Mouse (Mus musculus) limb, embryonic 11.5 days (tissue): Measurements from ENCODE around the gene Mapk8ip3. TPM values are rescaled to one million over a fixed set of nuclear protein-coding genes. Genes with fewer than 3 reads are reported as not detected.

ENCODE experiments used
- ATAC-seq: fragments of 200-750 bp; cut with Nextera tagmentation; 2 replicates; pipeline ENCODE4 v1.8.0; 2017; ENCODE audit warnings: low read depth; ENCODE audit not compliant: insufficient number of reproducible peaks, low FRiP score, low TSS enrichment
- DNase-seq: peaks from one replicate; pipeline ENCODE4 v3.0.0-alpha.2; 2015; ENCODE audit warnings: low spot score
- H3K27ac ChIP-seq: fragments of 300-500 bp; sonication (generic); replicated peaks from 2 replicates; pipeline ENCODE4 v1.5.1; 2014; ENCODE audit warnings: low read depth, mild to moderate bottlenecking, low read length
- H3K27me3 ChIP-seq: fragments of 300-500 bp; sonication (generic); 2 replicates; pipeline ENCODE4 v1.6.1; 2014; ENCODE audit warnings: mild to moderate bottlenecking, low read length, mixed read lengths; ENCODE audit not compliant: control insufficient read depth, insufficient read depth
- H3K36me3 ChIP-seq: fragments of 300-500 bp; sonication (generic); 2 replicates; pipeline ENCODE4 v1.6.1; 2014; ENCODE audit warnings: mild to moderate bottlenecking, low read length, moderate library complexity, mixed read lengths; ENCODE audit not compliant: control insufficient read depth, insufficient read depth
- H3K4me1 ChIP-seq: fragments of 300-500 bp; sonication (generic); 2 replicates; pipeline ENCODE4 v1.6.1; 2014; ENCODE audit warnings: low read length, mixed read lengths; ENCODE audit not compliant: control insufficient read depth, insufficient read depth
- H3K4me2 ChIP-seq: fragments of 300-500 bp; sonication (generic); 2 replicates; pipeline ENCODE4 v1.6.1; 2014; ENCODE audit warnings: low read depth, mild to moderate bottlenecking, moderate library complexity; ENCODE audit not compliant: severe bottlenecking
- H3K4me3 ChIP-seq: fragments of 300-500 bp; sonication (generic); 2 replicates; pipeline ENCODE4 v1.5.1; 2014; ENCODE audit warnings: low read depth, low read length
- H3K9ac ChIP-seq: fragments of 300-500 bp; sonication (generic); 2 replicates; pipeline ENCODE4 v1.6.1; 2014; ENCODE audit warnings: mild to moderate bottlenecking, low read length
- H3K9me3 ChIP-seq: fragments of 300-500 bp; sonication (generic); 2 replicates; pipeline ENCODE4 v1.6.1; 2016; ENCODE audit warnings: low read length; ENCODE audit not compliant: control insufficient read depth
- WGBS: fragments of 180-500 bp; shearing (Covaris S2); extraction: QIAGEN DNeasy Blood & Tissue Kit; methylation state at CpG from one replicate; pipeline ENCODE4 v1.1.7; 2014; 5-methylcytosine and 5-hydroxymethylcytosine counted together
- polyA plus RNA-seq: library from polyadenylated mRNA; unstranded; fragments of >200 nt; fragmentation: Nextera tagmentation; extraction: Ambion mirVana; gene quantifications from 2 replicates; pipeline ENCODE4 v1.2.1, GENCODE M21; 2014

Mapk8ip3 gene
- polyA plus RNA-seq, 1 experiment from 2014 or later, result 31.0 TPM

DNA sequence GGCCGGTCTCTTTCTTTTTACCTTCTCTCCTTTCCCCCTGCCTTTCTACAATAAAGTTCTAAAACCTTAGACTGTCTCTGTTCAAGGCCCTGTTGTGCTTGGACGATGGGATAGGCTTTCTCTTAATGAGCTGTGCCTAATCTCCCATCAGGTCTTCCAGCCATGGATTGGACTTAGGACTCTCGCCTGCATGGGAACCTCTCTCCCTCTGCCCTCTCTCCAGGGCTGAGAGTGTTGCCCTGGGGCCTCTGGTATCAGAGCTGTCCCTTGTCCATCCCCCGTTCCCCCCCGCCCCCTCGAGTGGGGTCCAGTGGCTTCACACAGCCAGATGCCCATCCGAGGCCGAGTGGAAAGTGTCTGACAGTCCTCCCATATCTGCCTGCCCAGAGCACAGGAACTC, 61.8 kb downstream of the Mapk8ip3 start:
- no peak for ATAC-seq
- Histone ChIP-seq H3K36me3 (no peaks in the 10 kb centered on the region), H3K4me3 (no peak overlapping the region), H3K27me3 (no peaks in the 10 kb centered on the region), H3K4me2 (no peak overlapping the region), H3K27ac (no peak overlapping the region), H3K9ac (no peak overlapping the region), H3K9me3 (no peaks in the 10 kb centered on the region), H3K4me1 (peaks cover 5% of the 10 kb centered on the region)
- DNase-seq, result no peak
- 80% methylated on average over 8 of the region's 8 CpGs for WGBS

DNA sequence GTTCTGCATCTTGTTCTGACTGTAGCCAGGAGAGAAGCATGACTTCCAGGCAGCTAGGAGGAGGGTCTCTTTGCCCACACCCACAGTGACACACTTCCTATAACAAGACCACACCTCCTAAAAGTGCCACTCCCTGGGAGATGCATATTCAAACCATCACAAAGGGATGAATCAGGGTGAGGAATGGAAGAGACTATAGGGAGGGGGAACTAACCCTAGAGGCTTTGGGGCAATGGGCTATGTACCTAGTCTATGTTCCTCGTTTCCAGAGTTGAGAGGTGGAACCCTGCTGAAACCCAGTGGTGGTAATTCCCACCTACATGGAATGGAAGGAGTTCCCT, 62.4 kb downstream of the Mapk8ip3 start:
- DNase-seq (no peak), ATAC-seq (no peak)
- Histone ChIP-seq H3K36me3 (no peaks in the 10 kb centered on the region), H3K4me2 (no peak overlapping the region), H3K9me3 (no peaks in the 10 kb centered on the region), H3K4me3 (no peak overlapping the region), H3K27me3 (no peaks in the 10 kb centered on the region), H3K4me1 (peaks cover 5% of the 10 kb centered on the region), H3K27ac (no peak overlapping the region), H3K9ac (no peak overlapping the region)
- 67% methylated on average over 1 of the region's 1 CpGs for WGBS

DNA sequence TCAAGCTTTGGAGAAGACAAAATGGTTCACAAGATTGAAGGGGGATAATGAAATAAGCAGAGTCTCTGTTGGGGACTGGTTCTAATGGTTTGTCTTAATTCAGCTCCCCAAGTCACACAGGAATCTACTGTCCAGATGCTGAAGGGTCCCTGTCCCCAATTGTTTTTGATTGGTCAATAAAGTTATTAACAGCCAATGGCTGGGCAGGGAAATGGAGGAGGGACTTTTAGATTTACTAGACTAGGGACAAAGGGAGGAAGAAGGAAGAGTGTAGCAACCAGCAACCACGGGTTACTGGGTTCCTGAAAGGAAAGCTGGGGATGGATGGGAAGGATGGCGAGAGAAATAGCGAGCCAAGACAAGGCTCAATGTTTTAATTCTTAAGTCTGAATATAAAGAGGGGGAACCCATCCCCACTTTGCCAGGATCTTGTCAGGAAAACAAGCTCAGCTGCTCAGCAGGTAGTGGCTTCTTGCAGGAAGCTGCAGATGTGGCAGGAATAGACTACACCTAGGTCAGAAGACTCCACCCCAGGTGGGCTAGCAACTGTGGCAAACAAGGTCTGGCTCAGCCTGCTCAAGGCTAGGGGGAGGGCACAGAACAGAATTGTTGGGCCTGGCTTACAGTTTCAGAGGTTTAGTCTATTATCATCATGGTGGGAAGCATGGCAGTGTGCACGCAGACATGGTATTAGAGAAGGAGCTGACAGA, 62.9 kb downstream of the Mapk8ip3 start:
- 45% methylated on average over 4 of the region's 4 CpGs for WGBS
- Histone ChIP-seq H3K9ac (no peak overlapping the region), H3K36me3 (no peaks in the 10 kb centered on the region), H3K27ac (no peak overlapping the region), H3K9me3 (no peaks in the 10 kb centered on the region), H3K4me3 (no peak overlapping the region), H3K27me3 (no peaks in the 10 kb centered on the region), H3K4me1 (peaks cover 5% of the 10 kb centered on the region), H3K4me2 (no peak overlapping the region)
- ATAC-seq (no peak), DNase-seq (no peak)

DNA sequence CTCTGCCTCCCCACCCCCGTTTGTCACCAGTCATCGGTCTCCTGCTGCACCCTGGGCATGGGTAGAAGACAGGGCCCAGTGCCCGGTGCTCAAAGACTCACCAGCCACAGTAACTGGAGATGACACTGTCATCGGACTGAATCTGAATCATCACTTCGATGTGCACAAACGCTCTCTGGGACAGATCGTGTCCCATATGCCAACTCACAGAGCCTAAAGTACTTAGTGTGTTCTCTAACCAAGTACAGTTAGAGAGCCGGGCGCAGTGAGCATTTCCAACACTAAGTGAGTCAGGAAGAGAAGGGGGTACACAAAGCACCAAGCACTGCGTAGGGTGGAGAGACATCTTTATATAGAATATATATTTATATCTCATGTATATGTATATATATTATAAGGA, 68.9 kb downstream of the Mapk8ip3 start:
- Histone ChIP-seq H3K9me3 (no peaks in the 10 kb centered on the region), H3K36me3 (no peaks in the 10 kb centered on the region), H3K4me2 (no peak overlapping the region), H3K9ac (no peak overlapping the region), H3K4me1 (no peaks in the 10 kb centered on the region), H3K27me3 (no peaks in the 10 kb centered on the region), H3K27ac (no peak overlapping the region), H3K4me3 (no peak overlapping the region)
- no peak for DNase-seq
- ATAC-seq, result no peak
- 92% methylated on average over 10 of the region's 10 CpGs for WGBS

DNA sequence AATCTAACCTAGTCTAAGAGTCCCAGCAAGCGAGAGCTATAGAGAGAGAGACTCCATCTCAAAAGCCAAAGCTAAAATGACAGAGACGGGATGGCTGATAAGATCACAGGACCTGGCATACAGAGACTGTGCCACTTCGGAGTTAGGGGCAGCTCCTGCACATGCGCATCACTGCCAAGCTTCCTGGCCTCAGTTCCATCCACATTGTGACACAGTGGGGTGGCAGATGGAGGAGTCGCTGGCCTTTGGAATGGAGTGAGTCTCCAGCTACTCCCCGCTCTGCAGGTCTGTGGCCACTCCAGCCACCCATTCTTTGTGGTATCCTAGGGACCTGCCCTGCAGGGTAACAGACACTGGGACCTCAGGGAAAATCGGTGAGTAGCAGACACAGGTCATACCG, 71.0 kb downstream of the Mapk8ip3 start, which contains the start of gene Igfals:
TSS of gene Igfals (plus strand) at position 222 of the 400 bp plus-strand sequence.
- no peak within 1 kb of the TSS for H3K9ac ChIP-seq

DNA sequence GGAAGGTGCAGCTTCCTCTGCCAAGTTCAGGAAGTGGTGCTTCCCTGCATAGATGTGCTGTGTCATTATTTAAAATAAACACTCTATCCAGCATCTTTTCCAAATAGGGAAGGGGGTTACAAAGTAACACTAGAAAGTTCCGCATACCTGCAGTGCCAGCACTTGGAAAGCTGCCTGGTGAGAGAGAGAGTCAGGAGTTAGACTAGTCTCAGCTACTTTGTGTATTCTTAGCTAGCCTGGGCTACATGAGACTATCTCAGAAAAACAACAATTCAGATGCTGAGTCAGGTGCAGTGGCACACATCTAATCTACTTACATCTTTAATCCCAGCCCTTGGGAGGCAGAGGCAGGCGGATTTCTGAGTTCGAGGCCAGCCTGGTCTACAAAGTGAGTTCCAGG, 75.0 kb downstream of the Mapk8ip3 start:
- WGBS, result 94% methylated on average over 3 of the region's 3 CpGs
- Histone ChIP-seq H3K27ac (no peak overlapping the region), H3K27me3 (no peaks in the 10 kb centered on the region), H3K36me3 (0 out of 2 replicates have a peak, but pooled peaks cover 4% of the 10 kb centered on the region), H3K4me1 (no peaks in the 10 kb centered on the region), H3K4me3 (no peak overlapping the region), H3K9ac (no peak overlapping the region), H3K4me2 (no peak overlapping the region), H3K9me3 (no peaks in the 10 kb centered on the region)
- no peak for ATAC-seq
- no peak for DNase-seq

More for the DNA sequence above, 71.0 kb downstream of the Mapk8ip3 start, which contains the start of gene Igfals:
- 89% methylated on average over 8 of the region's 8 CpGs for WGBS
- no peak for DNase-seq
- H3K4me2 ChIP-seq, result no peak within 1 kb of the TSS
- H3K9me3 ChIP-seq, result no peaks in the 10 kb centered on the region
- H3K4me1 ChIP-seq, result no peaks in the 10 kb centered on the region
- H3K36me3 ChIP-seq, result 0 out of 2 replicates have a peak, but pooled peaks cover 4% of the 10 kb centered on the region
- no peak for ATAC-seq
- no peak within 1 kb of the TSS for H3K4me3 ChIP-seq
- no peak within 1 kb of the TSS for H3K27ac ChIP-seq
- H3K27me3 ChIP-seq, result no peaks in the 10 kb centered on the region

DNA sequence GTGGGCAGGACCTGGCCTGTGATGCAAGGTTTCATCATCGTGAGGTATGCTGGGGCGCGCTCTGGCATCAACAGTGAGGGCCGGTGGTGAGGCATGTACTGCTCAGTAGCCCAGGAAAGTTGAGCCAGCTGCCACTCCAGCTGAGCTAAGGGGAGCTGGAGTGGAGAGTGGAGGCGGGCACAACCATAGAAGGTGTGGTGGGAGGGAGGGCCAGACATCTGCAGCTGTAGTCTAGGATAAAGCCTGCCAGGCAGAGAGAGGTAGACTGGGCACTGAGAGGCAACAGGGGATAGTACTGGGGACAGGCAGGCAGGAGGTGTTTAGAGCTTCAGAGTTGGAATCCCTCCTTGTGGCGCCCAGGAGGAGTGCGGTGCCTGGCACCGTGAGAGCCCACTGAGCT, 76.7 kb downstream of the Mapk8ip3 start:
- no peaks in the 10 kb centered on the region for H3K9me3 ChIP-seq
- H3K27ac ChIP-seq, result no peak overlapping the region
- no peak for ATAC-seq
- no peak for DNase-seq
- H3K4me3 ChIP-seq, result no peak overlapping the region
- H3K4me2 ChIP-seq, result no peak overlapping the region
- whole genome bisulfite sequencing, result 91% methylated on average over 8 of the region's 8 CpGs
- no peaks in the 10 kb centered on the region for H3K27me3 ChIP-seq
- H3K4me1 ChIP-seq, result no peaks in the 10 kb centered on the region
- 0 out of 2 replicates have a peak, but pooled peaks cover 4% of the 10 kb centered on the region for H3K36me3 ChIP-seq
- H3K9ac ChIP-seq, result no peak overlapping the region

DNA sequence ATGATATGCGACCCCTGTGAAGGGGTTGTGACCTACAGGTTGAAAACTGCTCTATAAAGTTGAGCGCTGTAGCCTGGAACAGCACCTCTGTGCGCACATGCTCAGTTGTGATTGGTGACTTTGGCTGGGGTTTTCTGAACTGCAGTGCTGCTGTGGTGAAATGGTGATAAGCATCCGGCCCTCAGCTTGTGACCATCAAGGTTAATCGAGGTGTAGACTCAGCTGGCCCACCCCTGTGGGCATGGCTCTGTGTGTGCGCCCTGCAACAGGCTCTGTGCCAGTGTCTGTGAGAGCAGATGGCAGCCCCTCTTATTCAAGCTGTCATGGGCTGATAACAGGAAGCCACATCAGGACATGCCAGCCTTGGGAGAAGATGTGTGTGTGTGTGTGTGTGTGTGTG, 77.8 kb downstream of the Mapk8ip3 start:
- DNase-seq (no peak), ATAC-seq (no peak)
- H3K36me3 ChIP-seq, result 0 out of 2 replicates have a peak, but pooled peaks cover 4% of the 10 kb centered on the region
- WGBS, result 89% methylated on average over 6 of the region's 6 CpGs
- H3K4me2 ChIP-seq, result no peak overlapping the region
- no peaks in the 10 kb centered on the region for H3K9me3 ChIP-seq
- H3K27ac ChIP-seq, result no peak overlapping the region
- H3K4me1 ChIP-seq, result no peaks in the 10 kb centered on the region
- no peak overlapping the region for H3K9ac ChIP-seq
- no peaks in the 10 kb centered on the region for H3K27me3 ChIP-seq
- no peak overlapping the region for H3K4me3 ChIP-seq
